Mouse (Mus musculus) ES-E14 (cell line): Measurements from ENCODE around the gene Rps26. TPM values are rescaled to one million over a fixed set of nuclear protein-coding genes. Genes with fewer than 3 reads are reported as not detected.

Experiments used
- DNase-seq: peaks from one replicate; pipeline ENCODE4 v3.0.0-alpha.2; 2013; ENCODE audit warnings: low read depth, low spot score
- H3K27ac ChIP-seq: 2 replicates; pipeline ENCODE4 v1.5.1; 2012; ENCODE audit warnings: low read depth, mild to moderate bottlenecking, low read length, moderate library complexity, mixed read lengths; ENCODE audit not compliant: poor library complexity, insufficient read depth, severe bottlenecking
- H3K36me3 ChIP-seq: 2 replicates; pipeline ENCODE4 v1.6.1; 2012; ENCODE audit warnings: mild to moderate bottlenecking, low read length, moderate library complexity, mixed read lengths; ENCODE audit not compliant: control insufficient read depth, poor library complexity, insufficient read depth, severe bottlenecking
- H3K4me1 ChIP-seq, 2 experiments: fragments of 150-350 bp in 1 of 2; sonication (generic) in 1 of 2; 2 replicates each; pipeline ENCODE4 v1.6.1; 2012; ENCODE audit warnings: low read length in 2 of 2, mild to moderate bottlenecking in 1 of 2, mixed read lengths in 1 of 2; ENCODE audit not compliant: control insufficient read depth in 2 of 2, insufficient read depth in 2 of 2, poor library complexity in 1 of 2
- H3K4me3 ChIP-seq, 2 experiments: fragments of 150-350 bp in 1 of 2; sonication (generic) in 1 of 2; 2 replicates each; pipeline ENCODE4 v1.5.1; 2012; ENCODE audit warnings: low read length in 2 of 2, low read depth in 1 of 2, mild to moderate bottlenecking in 1 of 2, mixed read lengths in 1 of 2; ENCODE audit not compliant: insufficient read depth in 1 of 2, poor library complexity in 1 of 2, severe bottlenecking in 1 of 2
- H3K9ac ChIP-seq: 2 replicates; pipeline ENCODE4 v1.6.1; 2012; ENCODE audit warnings: low read depth, mild to moderate bottlenecking, low read length, mixed read lengths; ENCODE audit not compliant: poor library complexity, insufficient read depth, severe bottlenecking
- H3K9me3 ChIP-seq: fragments of 150-350 bp; sonication (generic); 2 replicates; pipeline ENCODE4 v1.6.1; 2012; ENCODE audit warnings: low read depth, mild to moderate bottlenecking, low read length; ENCODE audit not compliant: control insufficient read depth, insufficient read depth
- CHD2 ChIP-seq: IDR thresholded peaks from 2 replicates; pipeline ENCODE4 v1.6.1; 2014; ENCODE audit warnings: mild to moderate bottlenecking, low read depth, low read length, inconsistent platforms
- HCFC1 ChIP-seq: IDR thresholded peaks from 2 replicates; pipeline ENCODE4 v1.6.1; 2012; ENCODE audit warnings: low read length, inconsistent platforms, borderline replicate concordance; ENCODE audit not compliant: insufficient read depth
- MAFK ChIP-seq: IDR thresholded peaks from 2 replicates; pipeline ENCODE4 v1.6.1; 2014; ENCODE audit warnings: mild to moderate bottlenecking, low read depth, low read length, inconsistent platforms; ENCODE audit not compliant: insufficient read depth
- ZC3H11A ChIP-seq: IDR thresholded peaks from 2 replicates; pipeline ENCODE4 v1.6.1; 2012; ENCODE audit warnings: low read depth, mild to moderate bottlenecking, inconsistent platforms, low read length, borderline replicate concordance
- ZNF384 ChIP-seq: IDR thresholded peaks from 2 replicates; pipeline ENCODE4 v1.6.1; 2012; ENCODE audit warnings: low read depth, low read length, inconsistent platforms
- in situ Hi-C, 2 experiments: fragments of 600-800 bp; cut with MboI; formaldehyde crosslinking; loops; one replicate each; pipeline ENCODE4 v1.15.1; 2025; ENCODE audit warnings: low sequenced_read_pairs in 2 of 2, inconsistent platforms in 1 of 2; ENCODE audit not compliant: unreplicated experiment in 2 of 2
- total RNA-seq: library from RNA; depleted of rRNA; stranded (reverse); fragments of 300-350 nt; gene quantifications from 2 replicates; pipeline ENCODE4 v1.2.3, GENCODE M21; 2012; rRNA removed

Gene Rps26
- total RNA-seq, 1 experiment: 1,982 TPM

DNA sequence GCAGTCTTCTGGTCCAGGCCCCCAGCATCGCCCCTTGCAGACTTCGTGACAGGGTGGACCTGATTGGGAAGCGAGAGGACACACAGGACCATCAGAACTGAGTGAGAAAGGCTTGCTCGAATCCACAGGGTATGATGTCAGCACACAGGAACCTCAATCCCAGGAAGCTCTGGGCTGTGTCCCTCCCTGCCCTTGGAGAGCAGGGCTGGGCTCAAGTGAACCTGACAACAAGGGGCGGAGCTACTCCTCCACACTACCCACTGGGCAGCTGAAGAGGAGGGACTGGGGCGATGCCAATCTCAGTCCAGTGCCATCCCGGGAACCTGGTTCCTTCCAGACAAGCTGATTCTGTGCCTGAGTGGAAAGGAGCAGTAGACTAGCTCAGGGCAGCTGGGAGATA lies 42.9 kb downstream of the Rps26 start:
- DNase-seq: no peak
- 0 out of 2 replicates have a peak overlapping the region, but pooled peaks have one; percentile 32 for H3K27ac ChIP-seq
- H3K36me3 ChIP-seq: peaks cover 15% of the 10 kb centered on the region
- in situ Hi-C loops: no loop called here
- peaks cover 6 to 36% of the 10 kb centered on the region in 2 experiments; a peak in 3 of 4 replicates for H3K4me1 ChIP-seq
- H3K9ac ChIP-seq: no peak overlapping the region; the same call in 1 of the 2 replicates
- TF ChIP-seq HCFC1: no peak
- no peak for TF ChIP-seq ZNF384
- TF ChIP-seq ZC3H11A: no peak
- TF ChIP-seq MAFK: no peak
- no peak for TF ChIP-seq CHD2
- peak overlapping the region; percentile 13 to 66; a peak in 3 of 4 replicates for H3K4me3 ChIP-seq
- no peaks in the 10 kb centered on the region for H3K9me3 ChIP-seq

DNA sequence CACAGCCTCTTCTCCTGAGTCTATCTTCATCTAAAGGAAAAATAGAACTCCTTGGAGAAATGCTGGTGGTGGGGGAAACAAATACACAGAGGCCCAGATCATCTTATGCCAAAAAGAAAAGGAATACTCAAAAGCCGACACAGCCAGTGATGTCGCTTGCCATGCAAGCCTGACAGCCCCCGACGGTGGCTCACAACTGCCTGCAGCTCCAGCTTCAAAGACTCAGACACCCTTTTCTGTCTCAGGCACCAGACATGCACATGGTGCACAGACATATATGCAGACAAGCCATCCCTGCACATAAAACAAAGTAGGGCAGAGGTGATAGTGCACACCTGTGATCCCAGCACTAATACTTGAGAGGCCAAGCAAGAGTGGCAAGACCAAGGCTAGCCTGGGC lies 46.8 kb downstream of the Rps26 start:
- no peak for TF ChIP-seq ZC3H11A
- TF ChIP-seq MAFK: no peak
- no peak for TF ChIP-seq HCFC1
- TF ChIP-seq ZNF384: no peak
- TF ChIP-seq CHD2: no peak
- Histone ChIP-seq H3K4me3 (no peak overlapping the region), H3K4me1 (peaks cover under 1 to 14% of the 10 kb centered on the region in 2 experiments; a peak in 3 of 4 replicates), H3K9ac (no peak overlapping the region), H3K36me3 (peaks cover 31% of the 10 kb centered on the region), H3K9me3 (no peaks in the 10 kb centered on the region), H3K27ac (no peak overlapping the region)
- no peak for DNase-seq
- in situ Hi-C loops: no loop called here

DNA sequence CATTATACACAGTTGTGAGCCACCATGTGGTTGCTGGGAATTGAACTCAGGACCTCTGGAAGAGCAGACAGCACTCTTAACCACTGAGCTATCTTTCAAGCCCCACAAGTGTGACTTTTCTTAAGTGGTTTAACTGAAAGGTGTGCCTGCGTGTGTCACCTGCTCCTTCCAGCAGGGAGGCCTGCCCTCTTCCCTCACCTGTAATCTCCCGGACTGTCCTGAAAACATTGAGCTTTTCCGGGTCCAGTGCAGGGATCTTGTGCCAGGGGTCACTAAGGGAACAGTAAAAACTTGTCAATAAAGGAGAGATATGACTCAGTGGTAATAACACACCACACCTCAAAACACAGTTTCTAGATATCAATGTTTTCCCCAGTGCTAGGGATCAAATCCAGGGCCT lies 47.2 kb downstream of the Rps26 start:
- in situ Hi-C loops: no loop called here
- no peak overlapping the region for H3K4me3 ChIP-seq
- H3K9me3 ChIP-seq: no peaks in the 10 kb centered on the region
- no peak for TF ChIP-seq HCFC1
- no peak for TF ChIP-seq ZC3H11A
- TF ChIP-seq CHD2: no peak
- no peak for TF ChIP-seq ZNF384
- TF ChIP-seq MAFK: no peak
- DNase-seq: no peak
- peaks cover 31% of the 10 kb centered on the region for H3K36me3 ChIP-seq
- H3K27ac ChIP-seq: no peak overlapping the region
- H3K9ac ChIP-seq: no peak overlapping the region
- peaks cover 0 to 12% of the 10 kb centered on the region in 2 experiments; a peak in 2 of 4 replicates for H3K4me1 ChIP-seq

DNA sequence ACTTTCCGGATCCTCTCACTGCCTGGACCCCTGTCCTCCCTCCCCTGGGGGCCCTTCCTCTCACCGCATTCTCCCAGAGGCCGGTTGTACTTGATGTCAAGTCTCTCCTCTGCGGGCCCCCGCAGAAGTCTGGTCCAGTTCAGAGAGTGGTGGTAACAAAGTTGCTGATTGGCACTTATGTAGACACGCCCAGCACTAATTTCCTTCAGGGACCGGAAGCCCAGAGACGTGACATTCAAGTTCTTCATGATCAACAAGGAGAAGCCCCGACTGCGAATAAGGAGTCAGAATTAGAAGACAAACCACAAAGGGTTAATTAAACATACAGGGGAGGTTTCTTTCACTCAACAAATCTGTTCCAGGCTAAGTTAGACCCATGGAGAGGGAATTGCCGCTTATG lies 48.2 kb downstream of the Rps26 start:
- no peak for DNase-seq
- in situ Hi-C loops: no loop called here
- no peak overlapping the region; a peak in 1 of 4 replicates for H3K4me3 ChIP-seq
- H3K27ac ChIP-seq: no peak overlapping the region
- no peak overlapping the region; the same call in 1 of the 2 replicates for H3K9ac ChIP-seq
- peaks cover 38% of the 10 kb centered on the region for H3K36me3 ChIP-seq
- no peaks in the 10 kb centered on the region for H3K9me3 ChIP-seq
- TF ChIP-seq ZNF384 (no peak), HCFC1 (no peak), MAFK (no peak), ZC3H11A (no peak)
- H3K4me1 ChIP-seq: peaks cover 0 to 4% of the 10 kb centered on the region in 2 experiments; a peak in 1 of 4 replicates

DNA sequence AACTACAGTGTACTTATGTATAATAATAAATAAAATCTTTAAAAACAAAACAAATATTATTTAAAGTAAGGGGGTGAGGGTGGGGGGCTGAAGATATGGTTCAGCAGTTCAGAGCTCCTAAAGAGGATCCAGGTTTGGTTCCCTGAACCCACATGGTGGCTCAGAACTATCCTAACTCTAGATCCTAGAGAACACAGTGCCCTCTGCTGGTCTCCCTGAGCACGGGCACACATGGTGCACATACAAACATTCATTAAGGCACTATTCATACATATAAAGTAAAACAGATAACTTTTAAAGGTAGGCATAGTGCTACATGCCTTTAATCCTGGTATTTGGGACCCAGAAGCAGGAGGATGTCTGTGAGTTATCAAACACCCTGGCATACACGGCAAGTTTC lies 51.5 kb downstream of the Rps26 start:
- TF ChIP-seq ZNF384 (no peak), MAFK (no peak), ZC3H11A (no peak; the same call in 1 of the 2 replicates), HCFC1 (no peak), CHD2 (no peak)
- no peak overlapping the region for H3K4me3 ChIP-seq
- no peak overlapping the region for H3K27ac ChIP-seq
- DNase-seq: peak; percentile 52
- no peaks in the 10 kb centered on the region for H3K9me3 ChIP-seq
- H3K36me3 ChIP-seq: peaks cover 48% of the 10 kb centered on the region
- no peaks in the 10 kb centered on the region; a peak in 1 of 4 replicates for H3K4me1 ChIP-seq
- no peak overlapping the region for H3K9ac ChIP-seq
- in situ Hi-C loops: no loop called here

Other genes with a start within 250 kb of the Rps26 start
- 11.1 and 11.4 TPM in 2 replicates for gene Ankrd52, start 249.6 kb downstream of the Rps26 start, total RNA-seq
- gene Slc39a5, start 225.5 kb downstream of the Rps26 start, total RNA-seq: 0.36 and 0.53 TPM in 2 replicates
- 25.3 and 28.2 TPM in 2 replicates for gene Nabp2, start 215.3 kb downstream of the Rps26 start, total RNA-seq
- 39.6 and 41.3 TPM in 2 replicates for gene Rnf41, start 215.1 kb downstream of the Rps26 start, total RNA-seq
- gene Smarcc2, start 167.5 kb downstream of the Rps26 start, total RNA-seq: 18.9 and 22.8 TPM in 2 replicates
- 894 and 1,090 TPM in 2 replicates for gene Myl6, start 132.6 kb downstream of the Rps26 start, total RNA-seq
- 2.0 and 3.7 TPM in 2 replicates for gene Myl6b, start 128.1 kb downstream of the Rps26 start, total RNA-seq
- 62.7 and 135 TPM in 2 replicates for gene Esyt1, start 100.9 kb downstream of the Rps26 start, total RNA-seq
- 18.8 and 19.5 TPM in 2 replicates for gene Zc3h10, start 79.0 kb downstream of the Rps26 start, total RNA-seq
- 5,552 and 6,346 TPM in 2 replicates for gene Rpl41, start 77.4 kb downstream of the Rps26 start, total RNA-seq
- gene Pa2g4, start 60.8 kb downstream of the Rps26 start, total RNA-seq: 127 and 170 TPM in 2 replicates
- gene Erbb3, start 37.1 kb downstream of the Rps26 start, total RNA-seq: 24.9 and 30.3 TPM in 2 replicates
- 1.4 and 1.9 TPM in 2 replicates for gene Ikzf4, start 19.2 kb upstream of the Rps26 start, total RNA-seq
- gene Suox, start 47.3 kb upstream of the Rps26 start, total RNA-seq: 7.0 and 7.4 TPM in 2 replicates
- 23.2 and 32.8 TPM in 2 replicates for gene Rab5b, start 69.5 kb upstream of the Rps26 start, total RNA-seq
- gene Pmel, start 77.4 kb upstream of the Rps26 start, total RNA-seq: 11.4 and 44.2 TPM in 2 replicates
- gene Cdk2, start 78.3 kb upstream of the Rps26 start, total RNA-seq: 40.7 and 43.5 TPM in 2 replicates
- gene Dgka, start 118.1 kb upstream of the Rps26 start, total RNA-seq: 11.9 and 19.3 TPM in 2 replicates
- 71.7 and 78.6 TPM in 2 replicates for gene Pym1, start 121.1 kb upstream of the Rps26 start, total RNA-seq
- 0.37 and 0.94 TPM in 2 replicates for gene Mmp19, start 164.2 kb upstream of the Rps26 start, total RNA-seq
- gene Dnajc14, start 177.3 kb upstream of the Rps26 start, total RNA-seq: 51.9 and 53.0 TPM in 2 replicates
- 7.7 and 11.0 TPM in 2 replicates for gene Tmem198b, start 177.6 kb upstream of the Rps26 start, total RNA-seq
- 70.1 and 101 TPM in 2 replicates for gene Sarnp, start 190.6 kb upstream of the Rps26 start, total RNA-seq
- 145 and 155 TPM in 2 replicates for gene Ormdl2, start 194.9 kb upstream of the Rps26 start, total RNA-seq